Mouse (Mus musculus): ENCODE measurements around the gene Ctdspl.

GRCm38 (mm10) chr9:118900677-118901076, 25.6 kb upstream of the Ctdspl start:
- TF ChIP-seq CTCF (IDR thresholded peaks at IDR 0.05; ENCODE audit: borderline replicate concordance, control insufficient read depth, extremely low read depth, insufficient read depth, low read length, poor library complexity) (no peak), POLR2A (IDR thresholded peaks at IDR 0.05; ENCODE audit: control insufficient read depth, extremely low read depth, insufficient read depth, low read length, poor library complexity) (no peak)
